Mouse (Mus musculus): ENCODE data around the gene Afdn.

DNA sequence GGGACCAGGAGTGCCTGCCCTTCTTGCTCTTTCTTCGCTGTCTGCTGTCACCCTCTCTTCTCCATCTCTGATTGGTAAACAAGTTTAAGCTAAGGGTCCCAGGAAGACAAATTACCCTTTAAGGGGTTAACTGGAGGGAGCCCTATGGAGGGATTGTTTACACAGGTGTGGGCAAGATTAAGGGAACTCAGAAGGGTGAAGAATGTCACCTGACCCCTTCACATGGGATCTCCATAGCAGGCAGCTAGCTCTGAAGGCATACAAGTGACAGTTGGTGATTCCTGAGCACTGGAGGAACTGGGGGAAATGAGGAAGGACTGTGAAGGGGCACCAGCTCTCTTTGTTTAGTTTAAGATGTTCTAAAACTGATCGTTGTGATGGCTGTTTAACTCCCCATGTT is 18.0 kb upstream of the Afdn start:
- TF ChIP-seq POLR2A (IDR thresholded peaks at IDR 0.05; ENCODE audit: low read depth, low read length) (no peak), CTCF (IDR thresholded peaks at IDR 0.05; ENCODE audit: borderline replicate concordance, insufficient read depth, low read length) (no peak)

All from embryonic fibroblast, embryonic 13.5 days (primary cell).